9 mouse cellular contexts compared by ENCODE assay signal in the genomic region with DNA sequence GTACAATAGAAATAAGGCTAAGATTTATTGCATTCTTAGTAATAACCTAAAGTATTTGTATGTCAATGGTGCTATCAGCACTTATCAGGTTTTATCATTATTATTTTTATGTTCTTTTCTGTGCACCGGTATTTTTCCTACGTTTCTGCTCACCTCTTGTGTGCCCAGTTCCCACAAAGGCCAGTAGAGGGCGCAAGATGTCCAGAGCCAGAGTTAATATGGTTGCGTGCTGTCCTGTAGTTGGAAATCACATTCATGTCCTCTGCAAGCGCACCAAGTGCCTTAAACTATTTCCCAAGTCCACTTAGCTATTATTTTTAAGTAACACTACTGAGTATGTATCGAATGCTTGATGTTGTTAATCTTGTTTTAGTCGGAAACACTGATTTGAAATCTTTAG.
DNase-seq lines count a peak whose midpoint lies in the region; ATAC-seq and TF ChIP-seq lines count a peak whose summit lies in the region.
"Had no signal": no experiment of that assay in that cellular context is flagged by ENCODE, and none has a peak within 500 bp of the region (broad histone marks: within the 10 kb centered on the region; RNA-seq: fewer than 3 reads in every experiment).

No protein-coding gene starts in this region.

- no peak overlapping the region for H3K9ac ChIP-seq in kidney, embryonic 15.5 days
- H3K9ac ChIP-seq in forebrain, embryonic 13.5 days, result no peak overlapping the region
- H3K9ac ChIP-seq: embryonic facial prominence, embryonic 13.5 days had no signal

- DNase-seq in kidney, adult 18-20 months, result peak; percentile 49
- DNase-seq in MEL-GATA-1-ER (ENCODE audit: extremely low read depth, low read depth), result peak; percentile 41
- peak; percentile 56 for DNase-seq in brain, adult 2 months (ENCODE audit: low read depth, low spot score)
- DNase-seq in left cerebral cortex, adult 2 months (ENCODE audit: extremely low spot score in 1 of 2, low spot score in 2 of 2), result peak; percentile 8 to 36
- DNase-seq in right cerebral cortex, postnatal 10 days (ENCODE audit: low spot score in 2 of 2), result peak; percentile 33 to 53
- no peak for DNase-seq in thymus, postnatal 14 days

- H3K4me3 ChIP-seq in kidney, embryonic 15.5 days (replicated peaks), result no peak overlapping the region
- no peak overlapping the region for H3K4me3 ChIP-seq in forebrain, embryonic 13.5 days
- no peak overlapping the region for H3K4me3 ChIP-seq in left cerebral cortex, adult 2 months
- H3K4me3 ChIP-seq: embryonic facial prominence, embryonic 13.5 days had no signal

- no peak overlapping the region for H3K4me2 ChIP-seq in kidney, embryonic 15.5 days
- H3K4me2 ChIP-seq in forebrain, embryonic 13.5 days, result no peak overlapping the region
- H3K4me2 ChIP-seq: embryonic facial prominence, embryonic 13.5 days had no signal

- no peaks in the 10 kb centered on the region for H3K4me1 ChIP-seq in kidney, embryonic 15.5 days
- no peaks in the 10 kb centered on the region for H3K4me1 ChIP-seq in forebrain, embryonic 13.5 days
- H3K4me1 ChIP-seq: embryonic facial prominence, embryonic 13.5 days had no signal

- no peak overlapping the region for H3K27ac ChIP-seq in kidney, embryonic 15.5 days
- H3K27ac ChIP-seq in forebrain, embryonic 13.5 days, result no peak overlapping the region
- H3K27ac ChIP-seq in left cerebral cortex, adult 2 months, result no peak overlapping the region
- H3K27ac ChIP-seq: embryonic facial prominence, embryonic 13.5 days had no signal

- no peaks in the 10 kb centered on the region for H3K9me3 ChIP-seq in kidney, embryonic 15.5 days (replicated peaks)
- H3K9me3 ChIP-seq in forebrain, embryonic 13.5 days (replicated peaks), result no peaks in the 10 kb centered on the region
- H3K9me3 ChIP-seq: embryonic facial prominence, embryonic 13.5 days had no signal

- peak; percentile 69 for TF ChIP-seq CTCF in left cerebral cortex, adult 2 months (IDR thresholded peaks at IDR 0.05)

- H3K27me3 ChIP-seq in kidney, embryonic 15.5 days, result no peaks in the 10 kb centered on the region
- H3K27me3 ChIP-seq in forebrain, embryonic 13.5 days, result no peaks in the 10 kb centered on the region
- H3K27me3 ChIP-seq: embryonic facial prominence, embryonic 13.5 days had no signal

- WGBS in kidney, embryonic 15.5 days, result 46% methylated on average over 7 of the region's 7 CpGs
- 34% methylated on average over 7 of the region's 7 CpGs for WGBS in forebrain, embryonic 13.5 days

- no peaks in the 10 kb centered on the region for H3K36me3 ChIP-seq in kidney, embryonic 15.5 days
- no peaks in the 10 kb centered on the region for H3K36me3 ChIP-seq in forebrain, embryonic 13.5 days (ENCODE audit: poor library complexity, severe bottlenecking)
- H3K36me3 ChIP-seq: embryonic facial prominence, embryonic 13.5 days had no signal

- ATAC-seq in kidney, embryonic 15.5 days (replicated peaks; ENCODE audit: low FRiP score), result no peak
- ATAC-seq in forebrain, embryonic 13.5 days, result peak; percentile 53; the same call in 1 of the 2 replicates

- intact Hi-C loops in left cerebral cortex, adult 2 months (cut with DNase I), result loop anchor here (5.0 kb wide), 1 partner anchor 1316 kb away; no protein-coding TSS in a partner anchor
